Mouse (Mus musculus) lung, embryonic 16.5 days (tissue): ENCODE data around the gene Ptpro. TPM values are rescaled to one million over a fixed set of nuclear protein-coding genes. Genes with fewer than 3 reads are reported as not detected.

Experiments
- ATAC-seq: fragments of 200-750 bp; cut with Nextera tagmentation; 2 replicates; pipeline ENCODE4 v1.8.0; 2017; ENCODE audit warnings: low read depth, mild to moderate bottlenecking, moderate library complexity
- H3K27ac ChIP-seq: fragments of 300-500 bp; sonication (generic); 2 replicates; pipeline ENCODE4 v1.5.1; 2014; ENCODE audit warnings: mild to moderate bottlenecking, control low read depth, low read length
- H3K27me3 ChIP-seq: fragments of 300-500 bp; sonication (generic); 2 replicates; pipeline ENCODE4 v1.6.1; 2014; ENCODE audit warnings: low read depth, low read length, mixed read lengths; ENCODE audit not compliant: control insufficient read depth, insufficient read depth
- H3K36me3 ChIP-seq: fragments of 300-500 bp; sonication (generic); 2 replicates; pipeline ENCODE4 v1.6.1; 2014; ENCODE audit warnings: low read length; ENCODE audit not compliant: control insufficient read depth, insufficient read depth
- H3K4me1 ChIP-seq: fragments of 300-500 bp; sonication (generic); replicated peaks from 2 replicates; pipeline ENCODE4 v1.6.1; 2014; ENCODE audit warnings: low read length, mixed read lengths; ENCODE audit not compliant: control insufficient read depth, insufficient read depth
- H3K4me2 ChIP-seq: fragments of 300-500 bp; sonication (generic); 2 replicates; pipeline ENCODE4 v1.6.1; 2014; ENCODE audit warnings: low read depth, low read length, control low read depth
- H3K4me3 ChIP-seq: fragments of 300-500 bp; sonication (generic); 2 replicates; pipeline ENCODE4 v1.5.1; 2014; ENCODE audit warnings: mild to moderate bottlenecking, low read length, control low read depth
- H3K9ac ChIP-seq: fragments of 300-500 bp; sonication (generic); 2 replicates; pipeline ENCODE4 v1.6.1; 2014; ENCODE audit warnings: low read length, control low read depth
- H3K9me3 ChIP-seq: fragments of 300-500 bp; sonication (generic); 2 replicates; pipeline ENCODE4 v1.6.1; 2016; ENCODE audit warnings: low read length; ENCODE audit not compliant: control insufficient read depth
- WGBS: fragments of 180-500 bp; shearing (Covaris S2); extraction: QIAGEN DNeasy Blood & Tissue Kit; methylation state at CpG from one replicate; pipeline ENCODE4 v1.1.7; 2014; 5-methylcytosine and 5-hydroxymethylcytosine counted together
- polyA plus RNA-seq: library from polyadenylated mRNA; unstranded; fragments of >200 nt; fragmentation: Nextera tagmentation; extraction: Ambion mirVana; gene quantifications from 2 replicates; pipeline ENCODE4 v1.2.1, GENCODE M21; 2015

Gene Ptpro
- polyA plus RNA-seq, 1 experiment from 2014 or later, result 2.3 TPM

DNA sequence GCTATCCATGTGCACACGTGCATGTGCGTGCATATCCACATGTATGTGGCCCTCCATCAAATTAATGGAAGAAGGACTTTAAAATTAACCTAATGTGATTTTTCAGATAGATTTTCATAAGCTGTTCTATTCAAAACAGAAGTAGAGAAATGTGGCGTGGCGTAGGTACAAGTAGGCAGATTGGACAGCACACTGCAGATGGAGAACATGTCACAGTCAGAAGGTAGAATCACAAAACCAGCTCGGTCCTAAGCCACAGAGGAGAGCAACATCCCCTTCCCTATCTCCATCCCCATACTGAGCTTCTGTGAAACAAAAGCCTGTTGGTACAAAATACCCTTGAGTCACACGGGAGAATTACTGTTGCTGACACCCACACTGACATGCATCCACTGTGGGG lies 34.3 kb downstream of the Ptpro start:
- WGBS, result 83% methylated on average over 6 of the region's 6 CpGs
- H3K9me3 ChIP-seq, result no peaks in the 10 kb centered on the region

GRCm38 (mm10) chr6:137287788-137288187 lies 35.7 kb downstream of the Ptpro start:
- 66% methylated on average over 7 of the region's 7 CpGs for WGBS
- Histone ChIP-seq H3K27me3 (no peaks in the 10 kb centered on the region), H3K4me2 (no peak overlapping the region), H3K4me3 (no peak overlapping the region), H3K4me1 (no peaks in the 10 kb centered on the region), H3K9me3 (no peaks in the 10 kb centered on the region), H3K27ac (no peak overlapping the region), H3K9ac (no peak overlapping the region), H3K36me3 (no peaks in the 10 kb centered on the region)
- ATAC-seq, result no peak

More for the DNA sequence above, 34.3 kb downstream of the Ptpro start:
- no peaks in the 10 kb centered on the region for H3K4me1 ChIP-seq
- no peak overlapping the region for H3K27ac ChIP-seq
- H3K27me3 ChIP-seq, result peaks cover 6% of the 10 kb centered on the region; the same call in 1 of the 2 replicates
- H3K36me3 ChIP-seq, result no peaks in the 10 kb centered on the region
- H3K4me3 ChIP-seq, result no peak overlapping the region
- no peak overlapping the region for H3K9ac ChIP-seq
- ATAC-seq, result no peak
- no peak overlapping the region for H3K4me2 ChIP-seq

DNA sequence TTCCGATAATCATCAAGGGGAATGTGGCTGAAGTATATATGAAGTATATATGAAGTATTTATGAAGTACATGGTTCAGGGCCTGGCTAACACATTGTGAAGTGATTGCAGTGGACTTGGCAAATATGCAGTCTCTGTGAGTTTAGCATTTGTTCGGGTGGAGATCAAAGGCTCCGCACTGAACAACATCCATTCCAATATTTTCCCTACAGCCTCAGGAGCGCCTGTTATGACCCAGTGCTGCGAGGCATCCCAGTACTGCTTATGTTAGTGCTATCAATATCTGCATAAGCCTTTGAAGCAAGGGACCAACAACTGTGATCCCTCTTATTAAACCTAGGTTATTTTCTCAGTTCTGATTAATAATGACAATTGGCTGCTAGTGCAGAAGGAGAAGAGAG lies 36.1 kb downstream of the Ptpro start:
- Histone ChIP-seq H3K27ac (no peak overlapping the region), H3K9ac (no peak overlapping the region), H3K36me3 (no peaks in the 10 kb centered on the region), H3K4me3 (no peak overlapping the region), H3K9me3 (no peaks in the 10 kb centered on the region), H3K27me3 (no peaks in the 10 kb centered on the region), H3K4me1 (no peaks in the 10 kb centered on the region), H3K4me2 (no peak overlapping the region)
- 59% methylated on average over 5 of the region's 5 CpGs for WGBS
- no peak for ATAC-seq

GRCm38 (mm10) chr6:137292421-137292820 lies 40.3 kb downstream of the Ptpro start:
- Histone ChIP-seq H3K27ac (no peak overlapping the region), H3K4me1 (no peaks in the 10 kb centered on the region), H3K9ac (no peak overlapping the region), H3K36me3 (no peaks in the 10 kb centered on the region), H3K4me3 (no peak overlapping the region), H3K9me3 (no peaks in the 10 kb centered on the region), H3K4me2 (no peak overlapping the region), H3K27me3 (no peaks in the 10 kb centered on the region)
- ATAC-seq, result no peak
- 65% methylated on average over 2 of the region's 2 CpGs for WGBS

GRCm38 (mm10) chr6:137294973-137295820 lies 43.1 kb downstream of the Ptpro start:
- ATAC-seq, result no peak
- H3K4me2 ChIP-seq, result no peak overlapping the region
- no peak overlapping the region for H3K9ac ChIP-seq
- no peak overlapping the region for H3K27ac ChIP-seq
- H3K27me3 ChIP-seq, result no peaks in the 10 kb centered on the region
- H3K36me3 ChIP-seq, result no peaks in the 10 kb centered on the region
- WGBS, result 65% methylated on average over 20 of the region's 20 CpGs
- no peak overlapping the region for H3K4me3 ChIP-seq
- H3K9me3 ChIP-seq, result no peaks in the 10 kb centered on the region
- H3K4me1 ChIP-seq, result no peaks in the 10 kb centered on the region

DNA sequence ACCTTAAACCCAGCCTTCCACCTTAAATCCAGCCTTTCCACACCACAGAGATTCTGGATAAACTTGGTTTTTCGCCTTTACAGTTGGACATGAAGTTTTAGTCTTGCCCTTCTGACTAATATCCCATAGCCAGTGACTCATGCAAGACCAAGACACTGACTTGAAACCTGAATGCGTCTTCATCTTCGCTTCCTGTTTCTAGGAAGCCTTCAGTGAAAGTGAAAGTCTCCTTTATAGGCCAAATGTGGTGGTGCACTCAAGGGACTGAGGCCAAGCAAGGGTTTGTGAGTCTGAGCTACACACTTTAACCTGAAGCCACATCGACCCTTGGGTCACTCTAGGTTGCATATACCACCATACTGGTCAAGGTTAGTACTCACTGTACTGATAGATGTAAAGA lies 50.4 kb downstream of the Ptpro start:
- Histone ChIP-seq H3K4me3 (no peak overlapping the region), H3K4me1 (no peaks in the 10 kb centered on the region), H3K27ac (no peak overlapping the region), H3K9me3 (no peaks in the 10 kb centered on the region), H3K9ac (no peak overlapping the region), H3K36me3 (no peaks in the 10 kb centered on the region), H3K4me2 (no peak overlapping the region), H3K27me3 (no peaks in the 10 kb centered on the region)
- 77% methylated on average over 4 of the region's 4 CpGs for WGBS
- no peak for ATAC-seq

DNA sequence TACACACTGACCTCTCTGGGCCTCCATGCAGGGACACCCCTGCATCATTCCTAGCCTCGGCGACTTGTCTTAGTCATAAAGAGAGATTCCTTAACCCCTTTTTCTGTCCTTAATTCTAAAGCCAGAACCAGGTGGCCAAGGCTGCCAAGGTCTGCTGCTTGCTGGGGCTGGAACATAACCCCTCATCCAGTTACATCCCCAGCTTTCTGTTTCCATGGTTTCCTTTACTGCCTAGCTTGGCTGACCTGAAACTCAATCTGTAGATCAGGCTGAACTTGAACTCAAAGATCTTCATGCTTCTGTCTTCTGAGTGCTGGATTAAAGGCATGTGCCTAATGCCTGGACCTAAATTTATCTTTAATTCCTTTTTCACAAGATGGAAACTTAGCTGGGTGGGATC lies 51.7 kb downstream of the Ptpro start:
- H3K9me3 ChIP-seq, result no peaks in the 10 kb centered on the region
- 70% methylated on average over 2 of the region's 2 CpGs for WGBS
- no peaks in the 10 kb centered on the region for H3K27me3 ChIP-seq
- no peak overlapping the region for H3K4me3 ChIP-seq
- no peak overlapping the region for H3K9ac ChIP-seq
- H3K36me3 ChIP-seq, result no peaks in the 10 kb centered on the region
- no peak overlapping the region for H3K27ac ChIP-seq
- no peak overlapping the region for H3K4me2 ChIP-seq
- no peak for ATAC-seq
- no peaks in the 10 kb centered on the region for H3K4me1 ChIP-seq

GRCm38 (mm10) chr6:137315265-137315664 lies 63.1 kb downstream of the Ptpro start:
- Histone ChIP-seq H3K36me3 (no peaks in the 10 kb centered on the region), H3K4me2 (no peak overlapping the region), H3K4me1 (no peaks in the 10 kb centered on the region), H3K27ac (no peak overlapping the region), H3K9me3 (no peaks in the 10 kb centered on the region), H3K9ac (no peak overlapping the region), H3K4me3 (no peak overlapping the region), H3K27me3 (no peaks in the 10 kb centered on the region)
- no peak for ATAC-seq
- 33% methylated on average over 4 of the region's 4 CpGs for WGBS

- Histone ChIP-seq H3K9me3 (no peaks in the 10 kb centered on the region), H3K9ac (no peak overlapping the region), H3K4me1 (no peaks in the 10 kb centered on the region), H3K27me3 (no peaks in the 10 kb centered on the region), H3K27ac (no peak overlapping the region), H3K4me2 (no peak overlapping the region), H3K36me3 (no peaks in the 10 kb centered on the region), H3K4me3 (no peak overlapping the region)
- WGBS, result 76% methylated on average over 6 of the region's 6 CpGs
- no peak for ATAC-seq
Observed at GRCm38 (mm10) chr6:137316358-137316757, 64.2 kb downstream of the Ptpro start.
